In the genomic region with DNA sequence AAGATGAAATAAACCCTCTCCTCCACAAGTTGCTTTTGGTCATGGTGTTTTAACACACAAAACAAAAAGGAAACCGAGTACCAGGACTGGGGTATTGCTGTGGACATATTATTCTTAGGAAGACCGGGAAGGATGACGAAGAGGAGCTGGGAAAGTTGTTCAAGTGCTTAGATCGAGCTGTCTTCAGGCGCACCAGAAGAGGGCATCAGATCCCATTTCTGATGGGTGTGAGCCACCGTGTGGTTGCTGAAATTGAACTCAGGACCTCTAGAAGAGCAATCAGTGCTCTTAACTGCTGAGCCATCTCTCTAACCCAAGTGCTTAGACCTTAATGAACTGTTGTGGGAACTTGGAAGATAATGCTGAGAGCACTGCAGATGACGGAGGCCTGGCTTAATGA, we compare ENCODE assay signal across 1 mouse cellular context.
TF ChIP-seq lines count a peak whose summit lies in the region.

No protein-coding gene starts in this region.

TF ChIP-seq in CH12.LX, 34 proteins besides CTCF, POLR2A, EP300 and RAD21:
- no peak for TF ChIP-seq USF1 (IDR thresholded peaks at IDR 0.05; ENCODE audit: low read depth, low read length)
- TF ChIP-seq USF2 (conservative IDR thresholded peaks at IDR 0.05; ENCODE audit: low read depth, low read length) = no peak
- peak; percentile 29 for TF ChIP-seq SMC3 (IDR thresholded peaks at IDR 0.05; ENCODE audit: low read depth, low read length)
